Mouse (Mus musculus) frontal cortex, postnatal 10 days (tissue): ENCODE data around the gene Lnp1.
"Not testable (repeated sequence)": the region's sequence is repeated elsewhere in the genome, so short reads cannot be mapped to it uniquely, and the experiment has no call there.

Experiments
- DNase-seq, 2 experiments: peaks; one replicate each; pipeline ENCODE4 v3.0.0; 2022; ENCODE audit warnings: low spot score in 2 of 2, mixed read lengths in 1 of 2

The Lnp1 gene

DNA sequence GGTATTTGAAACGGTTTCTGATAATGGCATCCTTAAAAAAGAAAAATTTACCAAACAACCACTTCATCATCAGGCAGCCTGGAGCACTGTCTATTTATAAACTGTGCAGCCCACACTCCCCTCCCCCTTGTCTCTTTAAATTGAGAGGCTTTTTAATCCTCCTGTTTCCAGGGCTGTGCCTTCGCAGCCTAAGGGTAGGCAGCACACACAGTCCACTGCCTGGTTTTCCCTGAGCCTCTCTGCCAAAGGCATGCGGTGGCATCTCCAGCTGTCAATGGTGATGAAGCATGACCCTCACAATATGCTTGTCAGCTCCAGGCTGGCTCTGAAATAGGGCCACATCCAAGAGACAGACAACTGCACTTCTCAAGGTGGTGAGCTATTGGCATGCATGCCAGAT, at the start of gene Lnp1:
TSS of gene Lnp1 (minus strand) at position 39 of the 400 bp plus-strand sequence.
- no peak for DNase-seq

DNA sequence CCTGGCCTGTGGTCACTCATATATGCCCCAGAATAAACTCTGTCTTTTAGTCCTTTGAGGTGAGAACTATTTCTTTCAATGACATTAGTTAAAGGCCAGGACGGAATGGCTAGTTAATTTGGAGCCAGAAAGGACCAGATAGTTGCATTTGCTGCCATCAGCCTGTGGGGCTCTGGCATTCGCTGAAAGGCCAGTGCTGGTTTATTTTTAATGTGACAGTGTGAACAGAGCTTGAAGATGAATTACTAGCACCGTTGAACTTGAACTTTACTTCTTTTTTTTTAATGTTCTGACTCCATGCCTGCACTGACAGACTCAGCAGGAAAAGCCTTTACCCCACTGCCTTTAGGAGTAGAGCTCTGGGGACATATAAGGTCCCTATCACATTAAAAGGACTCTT, 46.8 kb upstream of the Lnp1 start:
- DNase-seq: no peak

DNA sequence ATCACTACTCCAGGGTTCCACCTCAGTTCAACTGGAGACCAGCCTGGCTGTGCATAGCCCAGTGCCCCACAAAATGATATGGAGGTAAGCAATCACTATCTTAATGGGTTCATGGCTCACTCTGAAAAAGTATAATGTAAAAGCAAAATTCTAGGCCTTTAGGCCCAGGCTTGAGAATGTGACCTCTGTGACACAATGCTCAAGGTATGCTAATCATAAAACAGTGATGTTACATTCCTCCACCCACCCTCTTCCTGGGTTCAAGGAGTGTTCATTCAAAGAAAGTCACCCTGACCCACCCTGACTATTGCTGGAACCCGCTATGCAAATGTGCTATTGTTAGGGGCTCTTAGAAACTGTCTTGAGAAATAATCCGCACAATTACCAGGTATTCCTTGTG, 30.4 kb upstream of the Lnp1 start:
- DNase-seq: not testable (repeated sequence)

DNA sequence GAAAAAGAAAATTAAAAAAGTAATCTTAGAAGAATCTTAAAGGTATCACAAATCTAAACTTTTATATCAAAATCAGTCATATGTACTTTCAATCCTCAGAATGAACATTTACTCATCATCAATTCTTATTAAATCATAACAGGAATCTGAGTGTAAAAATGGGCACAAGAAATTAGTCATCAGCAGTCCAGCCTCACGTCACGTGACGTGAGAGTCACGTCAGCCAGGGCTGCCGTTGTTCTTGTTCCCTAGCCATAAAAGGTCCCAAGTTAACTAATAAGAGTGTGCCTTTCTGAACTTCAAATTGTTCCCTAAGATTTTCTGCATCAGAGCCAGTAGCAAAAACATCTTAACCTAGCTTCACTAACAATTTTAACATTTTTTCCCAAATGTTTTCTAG, 21.2 kb upstream of the Lnp1 start:
- DNase-seq: no peak

DNA sequence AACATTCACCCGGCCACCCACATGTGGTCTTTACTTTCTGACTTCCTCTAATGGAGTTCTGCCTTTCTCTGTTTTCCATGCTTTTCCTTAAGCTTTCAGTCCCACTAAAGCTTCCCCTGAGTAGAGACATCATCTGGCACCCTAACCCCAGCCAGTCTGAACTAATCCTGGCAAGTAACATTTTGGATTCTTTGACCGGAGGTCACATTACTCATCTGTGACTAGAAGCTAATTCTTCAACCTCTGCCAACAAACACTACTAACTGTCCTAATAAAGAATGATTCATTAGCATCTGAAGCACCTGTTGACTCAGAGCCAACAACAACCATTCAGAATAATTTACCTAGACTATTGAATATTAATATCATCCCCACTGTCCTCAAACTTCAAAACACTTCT, 14.5 kb upstream of the Lnp1 start:
- no peak for DNase-seq

DNA sequence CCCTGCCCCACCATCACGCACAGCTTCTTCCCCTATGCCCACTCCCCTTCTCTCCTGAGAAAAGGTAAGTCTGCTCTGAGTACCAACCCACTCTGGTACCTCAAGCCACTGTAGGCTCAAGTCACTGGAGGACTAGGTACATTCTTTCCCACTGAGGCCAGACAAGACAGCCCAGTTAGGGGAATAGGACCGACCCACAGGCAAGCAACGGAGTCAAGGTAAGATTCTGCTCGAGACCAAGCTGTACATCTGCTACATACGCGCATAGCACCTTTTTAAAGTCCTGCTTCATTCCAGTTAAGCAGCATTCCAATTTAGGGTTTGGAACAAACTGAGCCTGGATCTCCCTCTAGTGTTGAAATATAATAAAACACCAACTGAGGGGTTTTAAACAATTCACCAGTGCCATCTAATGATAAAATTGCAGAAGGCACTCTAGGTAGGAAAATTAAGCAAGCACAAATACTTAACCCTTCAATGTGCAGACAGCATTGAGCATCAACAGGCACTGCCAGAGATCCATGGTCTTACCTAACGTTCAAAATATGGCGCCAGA, 7.7 kb downstream of the Lnp1 start:
- DNase-seq: no peak

DNA sequence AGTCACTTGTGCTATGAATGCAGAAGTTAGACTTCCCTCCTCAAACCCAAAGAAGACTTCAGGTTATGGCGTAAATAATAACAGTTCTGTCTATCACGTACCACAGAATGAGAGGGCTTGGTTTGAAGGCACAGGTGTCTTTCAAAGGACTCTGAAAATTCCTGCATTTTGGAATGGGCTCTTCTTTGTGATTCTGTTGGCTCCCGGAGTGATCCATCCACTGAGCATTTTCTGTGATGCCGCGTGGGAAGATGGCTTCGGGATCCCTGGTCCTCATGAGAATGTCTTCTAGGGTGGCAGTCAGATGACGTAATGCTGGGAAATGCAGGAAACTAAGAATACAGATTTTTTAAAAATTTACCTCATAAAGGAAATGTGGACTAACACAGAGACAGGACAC, 10.6 kb downstream of the Lnp1 start:
- DNase-seq: no peak

DNA sequence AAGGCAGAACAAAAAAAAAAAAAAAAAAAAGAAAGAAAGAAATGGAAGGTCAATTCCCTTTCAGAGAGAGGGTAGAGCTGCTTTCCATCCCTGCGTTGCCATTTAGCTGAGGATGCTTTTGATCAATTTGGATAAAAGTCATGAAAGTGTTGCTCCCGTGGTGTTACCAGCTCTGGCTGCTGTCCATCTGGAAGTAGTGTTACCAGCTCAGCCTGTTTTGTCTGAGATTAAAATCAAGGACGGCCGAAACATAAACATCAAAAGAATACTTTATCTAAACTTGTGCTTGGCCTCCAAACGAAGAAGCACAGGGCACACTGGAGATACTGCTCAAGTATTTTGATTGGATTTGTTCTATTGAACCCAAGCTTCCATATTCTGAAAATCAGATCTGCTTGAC, 18.9 kb downstream of the Lnp1 start:
- DNase-seq: no peak

DNA sequence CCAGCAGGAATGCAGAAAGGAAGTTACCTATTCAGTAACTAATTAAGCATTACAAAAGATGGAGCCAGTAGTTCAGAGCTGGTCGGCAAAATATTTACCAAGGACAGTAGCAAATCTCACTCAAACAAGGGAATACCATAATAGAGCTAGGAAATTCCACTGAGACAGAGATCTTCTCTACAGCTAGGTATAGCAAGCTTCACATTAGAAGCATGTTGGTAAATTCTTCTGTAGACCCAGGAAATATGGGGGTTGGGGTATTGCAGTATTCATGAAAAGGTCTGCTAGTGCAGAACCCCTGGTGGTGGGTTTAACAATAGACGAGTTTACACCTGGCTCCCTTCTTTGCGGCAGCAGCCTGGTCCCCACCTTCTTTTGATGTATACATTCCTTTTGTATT, 25.7 kb downstream of the Lnp1 start:
- not testable (repeated sequence) for DNase-seq

DNA sequence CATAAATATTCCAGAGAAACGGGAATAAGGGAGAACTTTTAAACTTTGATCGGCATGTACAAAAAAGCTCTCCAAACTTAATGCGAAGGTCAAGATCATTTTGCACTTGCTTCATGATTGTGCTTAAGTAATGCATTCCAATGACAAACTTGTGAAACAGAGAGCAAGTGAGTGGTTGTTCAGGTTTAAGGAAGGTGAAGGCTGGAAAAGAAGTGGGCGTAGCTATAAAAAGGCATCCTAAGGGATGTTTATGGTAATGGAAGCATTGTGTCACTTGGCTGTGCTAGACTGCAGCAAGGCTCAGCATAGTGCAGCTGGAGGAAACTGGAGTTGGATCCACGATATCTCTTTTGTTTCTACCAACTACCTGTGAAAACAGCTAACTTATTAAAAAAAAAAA, 36.3 kb downstream of the Lnp1 start:
- DNase-seq: no peak

DNA sequence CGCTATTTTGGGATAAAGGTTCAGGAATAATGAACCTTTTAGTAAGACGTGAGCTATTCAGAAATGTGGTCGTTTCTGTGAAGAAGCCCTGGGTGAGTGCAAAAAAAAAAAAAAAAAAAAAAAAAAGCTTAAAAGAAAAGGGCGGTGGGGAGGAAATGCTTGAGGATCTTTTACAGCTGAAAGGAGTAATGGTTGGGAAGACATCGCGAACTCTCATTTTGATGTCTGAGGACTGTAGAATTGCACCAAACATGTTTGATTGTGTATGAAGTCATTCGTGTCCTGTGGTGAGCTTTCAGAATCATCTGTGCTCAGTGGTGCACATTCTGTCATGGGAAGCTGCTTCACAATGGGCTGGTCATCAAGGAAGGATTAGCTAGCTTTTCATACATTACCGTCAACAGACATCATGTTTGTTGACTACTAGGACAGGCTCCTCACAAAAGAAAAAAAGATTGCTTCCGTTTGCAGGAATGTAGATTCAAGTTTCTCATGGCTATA, 41.2 kb downstream of the Lnp1 start:
- DNase-seq: no peak

DNA sequence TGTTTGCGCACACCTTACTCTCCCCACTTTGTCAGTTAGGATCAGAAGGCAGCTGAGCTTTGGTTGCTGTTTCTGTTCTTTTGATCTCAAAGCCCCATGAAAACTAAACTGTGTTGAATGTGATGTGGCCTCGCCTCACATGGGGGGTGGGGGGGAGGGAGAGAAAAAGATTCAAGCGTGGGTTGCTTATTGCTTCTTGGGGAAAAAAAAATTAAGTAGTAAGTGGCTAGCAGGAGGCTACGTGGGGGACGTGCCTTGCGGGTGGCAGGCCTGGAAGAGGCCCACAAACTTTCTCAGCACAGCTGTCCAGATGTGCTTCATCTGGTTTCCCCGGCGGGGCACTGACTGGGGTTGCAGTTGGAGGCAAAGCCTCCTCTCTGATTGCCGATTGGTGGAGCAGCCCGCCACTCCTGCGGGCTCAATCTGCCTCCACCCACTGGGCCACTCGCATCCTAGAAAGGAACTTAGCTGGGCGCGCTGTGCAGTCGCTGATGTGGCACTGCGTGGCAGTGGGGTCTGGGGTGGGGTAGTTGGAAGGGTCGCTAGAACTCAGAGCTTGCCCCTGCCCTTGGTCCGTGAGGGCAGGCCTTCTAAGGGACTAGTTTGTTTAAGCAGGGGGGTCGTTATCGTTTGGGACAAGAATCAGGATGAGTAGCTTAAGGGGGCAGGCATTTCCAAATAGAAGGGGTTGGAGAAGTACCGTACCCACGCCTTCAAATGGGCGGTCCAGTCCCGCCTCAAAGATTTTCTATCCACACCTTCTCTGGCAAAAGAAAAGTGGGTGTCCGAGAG, 41.8 kb downstream of the Lnp1 start, which contains the start of gene Tmem45a:
TSS of gene Tmem45a (minus strand) at position 343 of the 792 bp plus-strand sequence.
- DNase-seq: peak; percentile 64 to 81

DNA sequence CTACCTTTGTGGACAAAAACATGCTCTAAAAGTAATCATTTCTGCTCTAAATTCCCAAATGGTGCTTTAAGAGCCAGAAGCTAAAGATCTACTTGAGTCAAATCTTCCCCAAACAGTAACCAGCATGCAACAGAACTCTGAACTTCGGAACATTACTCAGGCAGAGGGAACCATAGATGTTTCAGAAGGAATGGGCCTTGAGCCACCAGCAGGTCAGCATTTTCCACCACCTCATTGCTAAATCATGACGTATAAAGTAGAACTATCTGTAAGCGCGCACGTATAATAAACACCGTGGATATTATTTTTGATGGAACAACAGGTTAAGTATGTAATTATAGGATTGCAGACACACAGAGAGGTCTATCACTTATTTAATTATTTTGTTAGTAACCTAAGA, 43.0 kb downstream of the Lnp1 start:
- DNase-seq: no peak

DNA sequence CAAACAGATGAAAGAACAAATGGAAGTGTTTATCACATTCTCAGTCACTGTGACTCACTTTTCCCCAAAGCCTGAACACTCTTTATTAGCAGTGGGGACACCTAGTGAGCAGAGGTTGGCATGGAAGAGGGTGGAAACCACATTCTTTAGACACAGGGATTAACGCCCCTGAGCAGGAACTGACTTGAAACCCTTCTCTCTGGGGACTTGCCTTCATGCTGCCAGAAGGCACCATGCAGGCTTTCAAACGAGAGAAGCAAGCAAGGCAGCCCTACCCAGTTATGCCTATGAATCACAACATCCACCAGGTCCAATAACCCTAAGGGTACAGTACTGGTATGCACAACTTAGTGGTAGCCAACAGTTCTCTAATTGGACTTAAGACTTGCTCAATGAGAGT, 54.5 kb downstream of the Lnp1 start:
- DNase-seq: no peak

DNA sequence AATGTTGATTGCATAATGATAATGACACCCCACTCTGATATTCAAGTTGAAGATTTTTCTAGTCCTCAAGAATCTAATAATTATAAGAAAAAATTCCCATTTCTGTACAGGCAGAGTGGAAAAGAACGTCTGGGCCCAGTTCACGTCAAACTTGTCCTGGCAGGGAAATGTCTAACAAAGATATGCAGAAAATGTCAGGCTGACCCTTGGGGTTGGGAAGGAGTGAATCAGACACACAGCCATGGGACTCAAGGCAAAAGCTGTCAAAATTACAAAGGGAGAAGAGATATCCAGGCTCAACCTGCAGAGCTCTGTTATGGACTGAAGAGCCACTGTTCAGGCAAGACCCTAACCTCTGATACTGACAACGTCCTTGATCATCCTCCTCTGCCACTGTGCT, 57.4 kb downstream of the Lnp1 start:
- DNase-seq: no peak

DNA sequence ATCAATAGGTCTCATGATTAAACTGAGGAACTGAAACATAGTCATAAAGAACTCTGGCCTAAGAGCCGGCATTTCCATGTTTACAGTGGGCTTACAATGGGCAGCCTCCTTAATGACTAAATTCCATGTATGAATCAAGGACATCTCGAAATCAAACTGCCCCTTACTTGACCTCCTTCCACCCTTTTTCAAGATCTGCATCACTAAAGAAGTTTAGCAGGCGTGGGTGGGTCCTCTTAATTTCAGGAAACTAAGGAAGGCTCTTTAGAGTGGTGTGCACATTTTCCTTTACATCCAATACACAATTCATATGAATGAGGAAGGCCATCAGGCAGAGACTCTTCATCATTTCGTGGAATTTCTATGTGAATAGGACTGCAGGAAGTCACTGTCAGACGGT, 59.5 kb downstream of the Lnp1 start:
- DNase-seq: no peak

DNA sequence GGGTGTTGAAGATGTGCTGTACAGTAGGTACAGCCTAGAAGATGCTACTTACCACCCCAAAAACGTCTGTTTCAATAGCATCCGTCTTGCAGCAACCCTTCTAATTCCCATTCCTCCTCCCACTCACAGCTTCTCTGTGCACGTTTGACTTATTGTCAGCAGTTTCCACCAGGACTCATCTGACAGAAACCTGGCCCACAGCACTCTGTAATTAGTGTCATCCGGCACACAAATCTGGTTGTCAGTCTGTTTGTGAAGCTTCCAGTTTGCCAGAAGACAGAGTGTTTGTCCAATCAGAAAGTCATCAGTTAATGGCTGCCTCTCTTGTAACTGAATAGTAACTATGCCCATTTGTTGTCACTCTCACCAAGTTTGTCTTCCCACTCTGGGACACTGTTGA, 60.3 kb downstream of the Lnp1 start:
- DNase-seq: no peak
